Mouse (Mus musculus): ENCODE results near the gene Mid1ip1. TPM values are rescaled to one million over a fixed set of nuclear protein-coding genes. Genes with fewer than 3 reads are reported as not detected.
A peak's percentile ranks its signal among the peaks of the same experiment; 100 is the strongest.

Mid1ip1 gene
- polyA plus RNA-seq, 1 experiment, result 69.5 TPM

GRCm38 (mm10) chrX:10724571-10724970 is 9.8 kb downstream of the Mid1ip1 start:
- H3K27ac ChIP-seq (ENCODE audit: insufficient read depth, low read depth, low read length), result no peak overlapping the region

GRCm38 (mm10) chrX:10729488-10729887 is 14.7 kb downstream of the Mid1ip1 start:
- Histone ChIP-seq H3K27ac (ENCODE audit: insufficient read depth, low read depth, low read length) (peak overlapping the region; percentile 67), H3K4me1 (ENCODE audit: control insufficient read depth, insufficient read depth, low read length) (peaks cover 10% of the 10 kb centered on the region), H3K4me3 (ENCODE audit: insufficient read depth, low read length) (no peak overlapping the region)
- TF ChIP-seq CTCF (IDR thresholded peaks at IDR 0.05; ENCODE audit: low read depth, low read length) (no peak), POLR2A (IDR thresholded peaks at IDR 0.05; ENCODE audit: borderline replicate concordance, low read depth, low read length) (no peak)

More at GRCm38 (mm10) chrX:10724571-10724970, 9.8 kb downstream of the Mid1ip1 start:
- Histone ChIP-seq H3K4me1 (ENCODE audit: control insufficient read depth, insufficient read depth, low read length) (peaks cover 17% of the 10 kb centered on the region), H3K4me3 (ENCODE audit: insufficient read depth, low read length) (no peak overlapping the region)
- TF ChIP-seq CTCF (IDR thresholded peaks at IDR 0.05; ENCODE audit: low read depth, low read length) (no peak), POLR2A (IDR thresholded peaks at IDR 0.05; ENCODE audit: borderline replicate concordance, low read depth, low read length) (no peak)

GRCm38 (mm10) chrX:10734453-10734852 is 19.6 kb downstream of the Mid1ip1 start:
- no peak for TF ChIP-seq POLR2A (IDR thresholded peaks at IDR 0.05; ENCODE audit: borderline replicate concordance, low read depth, low read length)
- TF ChIP-seq CTCF (IDR thresholded peaks at IDR 0.05; ENCODE audit: low read depth, low read length), result no peak
- peaks cover 3% of the 10 kb centered on the region; the same call in 1 of the 2 replicates for H3K4me1 ChIP-seq (ENCODE audit: control insufficient read depth, insufficient read depth, low read length)
- H3K4me3 ChIP-seq (ENCODE audit: insufficient read depth, low read length), result no peak overlapping the region
- no peak overlapping the region for H3K27ac ChIP-seq (ENCODE audit: insufficient read depth, low read depth, low read length)

GRCm38 (mm10) chrX:10734874-10735273 is 20.1 kb downstream of the Mid1ip1 start:
- H3K27ac ChIP-seq (ENCODE audit: insufficient read depth, low read depth, low read length), result no peak overlapping the region

GRCm38 (mm10) chrX:10758866-10759265 is 44.1 kb downstream of the Mid1ip1 start:
- no peak overlapping the region for H3K27ac ChIP-seq (ENCODE audit: insufficient read depth, low read depth, low read length)
- TF ChIP-seq CTCF (IDR thresholded peaks at IDR 0.05; ENCODE audit: low read depth, low read length), result no peak
- TF ChIP-seq POLR2A (IDR thresholded peaks at IDR 0.05; ENCODE audit: borderline replicate concordance, low read depth, low read length), result no peak
- no peak overlapping the region for H3K4me3 ChIP-seq (ENCODE audit: insufficient read depth, low read length)
- no peaks in the 10 kb centered on the region; the same call in 1 of the 2 replicates for H3K4me1 ChIP-seq (ENCODE audit: control insufficient read depth, insufficient read depth, low read length)

More at GRCm38 (mm10) chrX:10734874-10735273, 20.1 kb downstream of the Mid1ip1 start:
- H3K4me1 ChIP-seq (ENCODE audit: control insufficient read depth, insufficient read depth, low read length), result peaks cover 3% of the 10 kb centered on the region; the same call in 1 of the 2 replicates
- no peak overlapping the region for H3K4me3 ChIP-seq (ENCODE audit: insufficient read depth, low read length)
- TF ChIP-seq CTCF (IDR thresholded peaks at IDR 0.05; ENCODE audit: low read depth, low read length) (no peak), POLR2A (IDR thresholded peaks at IDR 0.05; ENCODE audit: borderline replicate concordance, low read depth, low read length) (no peak)

GRCm38 (mm10) chrX:10763476-10764016 is 48.7 kb downstream of the Mid1ip1 start:
- no peaks in the 10 kb centered on the region; the same call in 1 of the 2 replicates for H3K4me1 ChIP-seq (ENCODE audit: control insufficient read depth, insufficient read depth, low read length)

More at GRCm38 (mm10) chrX:10763476-10764016, 48.7 kb downstream of the Mid1ip1 start:
- no peak for TF ChIP-seq POLR2A (IDR thresholded peaks at IDR 0.05; ENCODE audit: borderline replicate concordance, low read depth, low read length)
- no peak for TF ChIP-seq CTCF (IDR thresholded peaks at IDR 0.05; ENCODE audit: low read depth, low read length)
- no peak overlapping the region for H3K4me3 ChIP-seq (ENCODE audit: insufficient read depth, low read length)
- no peak overlapping the region for H3K27ac ChIP-seq (ENCODE audit: insufficient read depth, low read depth, low read length)

Other genes with a start within 250 kb of the Mid1ip1 start
- gene Tspan7, start 229.9 kb upstream of the Mid1ip1 start, polyA plus RNA-seq (2012; ENCODE audit: insufficient read depth, insufficient read length, missing spikeins), result 0.21 TPM in 1 of 2 replicates, not detected in the other

Measured in bone marrow macrophage, adult 2 months (primary cell).